Mouse (Mus musculus) urinary bladder, postnatal 36 days (tissue): Measurements from ENCODE around the gene Cyp17a1.

Experiments
- DNase-seq, 2 experiments: peaks; one replicate each; pipeline ENCODE4 v3.0.0; 2022; ENCODE audit warnings: low spot score in 2 of 2, mixed read lengths in 1 of 2

Gene Cyp17a1

DNA sequence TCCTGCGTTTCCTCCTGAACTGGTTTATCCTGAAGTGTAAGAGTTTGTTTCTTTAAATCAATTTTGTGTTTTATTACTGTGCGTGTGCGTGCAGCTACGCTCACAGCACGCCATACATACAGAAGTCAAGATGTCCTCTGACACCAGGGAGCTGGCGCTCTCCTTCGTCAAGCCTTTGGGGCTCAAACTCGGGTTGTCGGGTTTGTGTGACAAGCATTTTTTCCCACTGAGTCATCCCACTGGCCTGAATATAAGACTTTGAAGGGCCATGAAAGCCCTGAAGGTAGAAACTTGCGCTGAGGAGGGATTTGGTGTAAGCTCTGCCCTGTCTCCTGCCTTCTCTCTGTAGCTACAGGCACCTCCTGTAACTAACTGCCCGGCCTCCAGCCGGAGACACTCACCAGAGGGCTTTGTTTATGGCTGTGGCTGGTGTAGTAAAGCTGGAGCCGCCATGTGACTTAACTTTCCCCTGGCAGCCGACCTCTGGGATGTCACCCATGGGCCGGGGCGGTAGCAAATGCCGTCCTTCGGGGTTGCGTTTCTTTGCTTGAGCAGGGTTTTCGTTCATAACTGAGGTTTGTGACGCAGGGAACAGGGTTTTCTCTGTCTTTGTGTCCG lies 30.7 kb downstream of the Cyp17a1 start:
- no peak for DNase-seq

DNA sequence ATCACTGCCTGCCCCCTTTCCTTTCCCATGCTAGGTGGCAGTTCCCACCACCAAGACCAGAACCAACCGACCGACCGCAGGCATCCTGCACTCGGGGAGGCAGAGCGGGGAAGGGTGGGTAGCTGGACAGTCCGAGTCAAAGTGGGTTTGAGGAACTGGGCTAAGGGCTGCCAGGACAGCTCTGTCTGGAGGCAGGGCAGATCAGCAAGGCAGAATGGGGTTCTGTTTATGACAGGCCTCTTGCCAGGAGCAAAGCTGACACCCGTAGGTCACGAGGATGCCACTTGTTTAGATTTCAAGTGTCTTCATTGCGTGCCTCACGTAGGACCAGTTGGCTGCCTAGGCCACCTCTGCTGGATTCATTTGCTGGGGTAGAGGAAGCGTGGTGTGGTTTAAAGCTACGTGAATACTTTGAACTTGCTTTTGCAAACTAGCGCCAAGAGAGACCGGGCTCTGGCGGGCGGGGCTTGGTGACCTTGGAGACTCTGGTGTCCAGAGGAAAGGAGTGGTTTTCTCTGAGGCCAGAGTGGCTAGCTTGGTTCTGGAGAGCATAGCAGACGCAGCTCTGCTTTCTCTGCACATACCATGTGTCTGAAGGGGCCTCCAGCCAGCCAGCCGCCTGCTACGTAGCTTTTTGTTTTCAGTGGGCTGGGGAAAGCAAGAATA lies 31.4 kb downstream of the Cyp17a1 start:
- peak; percentile 52 to 69 for DNase-seq

DNA sequence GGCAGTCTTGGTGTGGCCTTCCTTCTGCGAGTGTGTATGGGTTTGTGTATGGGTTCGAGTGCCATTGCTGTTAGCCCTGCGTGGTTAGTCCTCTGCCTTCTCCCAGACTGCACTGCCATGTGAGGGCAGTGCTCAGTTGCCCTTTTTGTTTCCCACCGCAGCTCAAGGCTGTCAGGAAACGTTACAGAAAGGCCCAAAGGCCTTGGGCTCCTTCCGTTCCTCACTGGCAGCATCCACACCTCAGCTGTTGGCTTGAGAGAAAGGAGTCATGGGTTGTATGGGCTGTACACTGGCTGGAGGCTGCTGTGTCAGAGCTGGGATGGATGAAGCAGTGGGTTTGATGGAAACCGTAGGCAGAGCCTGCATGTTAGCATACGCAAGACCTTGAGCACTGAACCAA lies 32.2 kb downstream of the Cyp17a1 start:
- no peak for DNase-seq

DNA sequence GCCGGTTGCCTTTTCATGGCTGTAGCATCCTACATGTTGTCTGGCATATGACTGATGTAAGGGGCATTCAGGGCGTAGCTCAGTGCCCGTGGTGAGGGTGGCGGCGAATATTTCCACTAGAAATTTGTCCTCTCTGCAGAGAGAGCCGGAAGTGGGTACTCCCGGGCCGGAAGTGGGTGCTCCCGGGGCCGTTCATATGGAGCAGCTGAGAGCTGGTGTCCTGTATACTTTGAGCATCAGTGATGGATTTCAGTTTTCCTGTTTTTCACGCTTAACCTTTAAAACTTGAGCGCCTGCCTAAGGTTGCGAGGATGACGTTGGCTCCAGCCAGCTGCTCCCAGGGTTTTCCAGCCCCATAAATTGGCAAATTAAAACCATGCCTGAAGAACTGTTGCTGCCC lies 33.5 kb downstream of the Cyp17a1 start:
- no peak for DNase-seq

DNA sequence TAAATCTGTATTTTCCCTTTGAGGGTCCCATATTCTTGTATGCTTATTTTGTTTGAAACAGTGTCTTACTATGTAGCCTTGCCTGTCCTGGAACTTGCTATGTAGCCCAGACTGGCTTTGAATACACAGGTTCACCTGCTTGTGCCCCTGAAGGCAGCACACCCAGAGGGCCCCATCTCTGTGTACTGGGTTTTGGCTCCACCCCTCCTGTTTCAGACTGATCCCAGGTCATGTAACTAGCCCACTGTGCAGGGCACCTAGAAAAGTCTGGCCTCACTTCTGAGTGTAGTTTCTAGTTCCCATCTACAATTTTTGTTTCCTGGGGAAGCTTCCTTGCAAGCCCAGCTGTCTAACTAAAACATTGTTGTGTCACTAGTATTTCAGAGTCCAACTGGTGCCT lies 33.9 kb downstream of the Cyp17a1 start:
- DNase-seq = no peak

DNA sequence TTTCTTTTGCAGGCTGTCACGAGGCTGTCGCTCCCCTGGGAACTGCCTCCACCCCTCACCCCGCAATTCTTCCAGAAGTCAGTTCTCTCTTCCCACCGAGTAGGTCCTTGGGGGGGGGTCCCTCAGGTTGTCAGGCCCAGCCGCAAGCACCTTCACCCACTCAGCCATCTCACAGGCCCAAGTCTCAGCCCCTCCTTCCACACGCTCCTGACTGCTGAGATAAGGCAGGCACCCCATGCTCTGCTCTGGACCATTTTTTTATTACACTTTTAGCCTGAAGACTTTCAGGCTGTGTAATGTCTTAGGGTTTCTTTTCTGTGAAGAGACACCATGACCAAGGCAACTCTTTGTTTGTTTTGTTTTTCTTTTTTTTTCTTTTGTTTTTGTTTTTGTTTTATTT lies 35.4 kb downstream of the Cyp17a1 start:
- no peak for DNase-seq

DNA sequence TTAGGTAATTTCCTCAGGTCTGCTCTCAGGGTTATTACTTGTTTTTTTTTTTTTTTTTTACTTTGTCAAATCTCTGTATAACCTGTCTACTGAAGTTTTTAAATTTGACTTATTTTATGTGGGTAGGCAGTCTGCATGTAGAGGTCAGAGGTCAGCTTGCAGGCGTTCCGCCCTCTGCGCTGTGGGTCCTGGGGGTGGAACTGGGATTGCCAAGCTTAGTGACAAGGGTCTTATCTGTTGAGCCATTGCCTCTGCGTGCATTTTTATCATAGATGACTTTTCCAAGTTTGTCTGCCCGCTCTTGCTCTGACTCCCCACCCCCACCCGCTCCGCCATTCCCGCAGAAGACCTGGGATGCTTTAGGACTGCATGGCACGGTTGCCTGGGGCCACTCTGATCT lies 37.2 kb downstream of the Cyp17a1 start:
- DNase-seq = no peak

DNA sequence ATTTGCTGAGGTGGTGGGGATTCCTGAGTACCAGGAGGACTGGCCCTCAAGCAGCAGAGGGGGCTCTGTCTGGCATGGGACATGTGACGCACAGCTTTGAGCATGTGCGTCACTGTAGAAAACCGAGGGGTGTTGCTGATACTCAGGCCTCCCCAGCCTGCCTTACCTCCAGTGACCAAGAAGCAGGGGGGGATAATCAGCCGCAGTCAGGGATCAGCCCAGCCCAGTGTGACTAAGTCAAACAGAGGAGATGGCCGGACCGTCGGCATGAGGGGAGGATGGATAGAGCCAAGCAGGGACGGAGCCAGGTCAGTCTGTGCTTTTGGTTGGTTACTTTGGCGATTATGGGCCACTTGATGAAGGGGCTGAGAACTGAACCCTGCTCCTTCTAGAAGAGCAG lies 41.3 kb downstream of the Cyp17a1 start:
- DNase-seq = no peak

DNA sequence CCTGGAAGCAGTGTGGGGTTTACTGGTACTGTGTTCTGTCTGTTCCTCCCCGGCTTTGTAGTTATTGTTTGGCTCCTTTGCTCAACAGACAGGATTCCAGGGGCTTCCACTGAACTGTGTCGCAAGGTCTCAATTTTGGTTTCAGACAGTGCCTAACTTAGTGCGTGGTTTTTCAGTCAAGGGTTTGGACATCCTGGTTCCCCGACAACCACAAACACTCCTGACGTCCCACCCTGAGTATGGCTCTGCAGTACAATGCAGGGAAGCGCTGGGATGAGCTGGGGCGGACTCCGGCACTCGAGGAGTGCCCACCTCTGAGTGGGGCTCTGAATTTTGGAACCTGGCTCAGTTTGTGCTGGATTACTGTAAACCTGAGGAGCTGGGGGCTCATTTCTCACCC lies 43.2 kb downstream of the Cyp17a1 start:
- DNase-seq = no peak

DNA sequence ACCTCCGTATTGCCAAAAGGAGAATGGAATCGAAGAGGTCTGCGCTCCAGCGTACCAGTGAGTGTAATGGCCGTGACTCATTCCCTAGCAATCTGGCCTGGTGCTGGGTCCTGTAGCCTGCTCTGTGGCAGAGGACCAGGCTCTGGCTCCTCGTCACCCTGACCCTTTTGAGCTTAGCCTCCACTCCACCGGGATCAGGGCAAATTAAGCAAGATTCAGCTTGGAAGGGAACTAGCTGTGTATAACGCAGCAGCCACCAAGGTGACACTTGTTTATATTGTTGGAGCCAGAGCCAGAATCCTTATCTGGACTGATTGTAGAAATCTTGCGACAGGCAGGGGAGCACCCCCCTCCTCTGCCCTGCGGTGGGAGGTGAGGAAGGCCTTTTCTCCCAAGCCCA lies 44.6 kb downstream of the Cyp17a1 start:
- DNase-seq = peak in 1 of 2 experiments; percentile 53

DNA sequence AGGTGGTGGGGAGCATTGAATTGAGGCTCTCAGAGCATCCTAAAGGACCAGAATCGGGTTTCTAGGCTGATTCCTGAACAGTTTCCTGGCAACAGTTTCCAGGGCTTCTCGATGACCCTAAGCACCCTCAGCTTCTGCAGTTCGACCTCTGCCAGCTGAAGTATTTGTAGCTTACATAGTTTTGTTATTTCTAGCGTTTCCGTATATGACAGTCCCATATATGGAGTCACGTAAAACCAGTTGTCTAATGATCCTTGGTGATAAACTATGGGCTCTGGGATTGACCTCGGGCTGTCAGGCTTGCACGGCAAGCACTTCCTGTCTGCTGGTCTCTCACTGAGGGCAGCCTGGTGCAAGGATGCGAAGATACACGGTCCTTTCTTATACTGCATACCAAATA lies 47.5 kb downstream of the Cyp17a1 start:
- DNase-seq = no peak

DNA sequence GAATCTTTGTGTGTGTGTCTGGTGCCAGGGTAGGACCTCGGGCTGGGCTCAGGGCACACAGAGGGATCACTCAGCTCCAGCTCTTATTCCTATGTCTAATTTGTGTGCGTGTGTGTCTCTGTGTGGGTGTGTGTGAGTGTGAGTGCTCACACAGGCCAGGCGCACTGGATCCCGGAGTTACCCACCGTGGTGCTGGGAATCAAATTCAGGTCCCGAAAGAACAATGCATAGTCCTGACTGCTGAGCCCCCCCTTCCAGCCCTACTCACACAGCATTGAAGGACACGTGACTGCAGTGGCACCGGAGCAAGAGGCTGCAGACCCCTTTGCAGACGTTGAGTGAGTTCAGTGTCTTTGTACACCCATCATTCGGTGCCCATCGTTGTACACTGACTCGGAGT lies 48.0 kb downstream of the Cyp17a1 start:
- no peak for DNase-seq

DNA sequence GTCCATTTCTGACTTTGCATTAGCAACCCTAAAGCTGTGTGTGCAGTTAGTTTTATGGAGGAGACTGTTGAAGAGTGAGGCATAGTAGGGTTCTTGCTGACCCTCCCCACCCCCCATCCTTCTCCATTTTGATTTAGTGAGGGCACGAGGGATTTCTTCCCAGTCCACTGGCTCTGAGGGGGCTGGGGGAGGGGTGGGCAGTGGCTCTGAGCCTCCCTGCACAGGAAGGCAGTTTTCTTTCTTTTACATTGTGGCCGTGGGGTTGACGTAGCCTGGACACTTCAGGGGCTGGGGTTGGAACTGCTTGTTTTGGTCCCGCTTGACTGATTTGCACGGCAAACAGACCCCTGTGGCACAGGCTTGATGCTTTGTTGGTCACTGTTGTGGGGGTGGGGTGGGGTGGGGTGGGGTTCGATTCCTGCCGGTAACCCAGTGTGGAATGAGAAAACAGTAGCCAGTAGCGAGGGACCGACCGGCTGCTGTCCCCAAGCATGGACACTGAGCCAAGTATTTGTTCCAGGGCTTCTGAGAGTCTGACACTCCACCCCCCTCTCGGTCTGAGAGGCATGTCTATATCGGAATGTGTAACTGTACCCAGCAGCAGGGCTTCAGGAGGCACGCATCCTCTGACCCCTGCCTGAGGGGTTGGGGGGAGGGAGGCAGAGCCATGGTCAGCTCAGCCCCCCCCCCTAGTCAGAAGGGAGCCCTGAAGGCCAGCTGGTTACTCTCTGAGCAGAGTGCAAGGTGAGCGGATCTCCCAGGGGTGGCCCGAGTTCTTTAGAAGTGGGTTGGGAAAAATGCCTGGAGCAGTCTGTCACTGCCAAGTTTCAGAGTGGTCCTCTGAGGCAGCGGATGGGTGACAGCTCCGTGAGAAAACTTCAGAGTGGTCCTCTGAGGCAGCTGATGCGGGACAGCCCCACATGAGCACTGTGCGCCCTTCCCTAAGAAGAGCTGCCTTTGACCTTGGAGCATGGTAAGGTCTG lies 48.9 kb downstream of the Cyp17a1 start:
- DNase-seq = no peak

DNA sequence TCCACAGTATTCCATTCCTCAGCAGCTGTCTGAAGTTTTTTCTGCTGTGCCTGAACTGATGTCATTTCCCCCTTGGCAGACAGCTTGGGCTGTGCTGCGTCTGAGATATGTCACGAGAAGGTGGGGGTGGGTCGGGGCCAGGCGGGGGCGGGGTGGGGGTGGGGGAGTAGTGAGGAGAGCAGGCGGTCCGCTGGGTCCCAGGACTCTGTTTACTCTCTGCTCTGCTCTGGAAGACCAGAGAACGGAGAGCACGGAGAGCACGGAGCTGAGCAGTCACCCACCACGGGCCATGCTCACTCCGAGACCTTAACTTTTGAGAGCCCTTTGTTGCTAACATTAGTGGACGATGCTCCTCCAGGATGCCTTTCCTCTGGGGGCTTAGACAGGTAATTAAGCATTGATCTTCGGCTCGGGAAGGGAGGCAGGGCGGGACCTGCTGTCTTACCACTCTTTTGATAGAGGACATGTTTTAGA lies 49.7 kb downstream of the Cyp17a1 start:
- DNase-seq = no peak

DNA sequence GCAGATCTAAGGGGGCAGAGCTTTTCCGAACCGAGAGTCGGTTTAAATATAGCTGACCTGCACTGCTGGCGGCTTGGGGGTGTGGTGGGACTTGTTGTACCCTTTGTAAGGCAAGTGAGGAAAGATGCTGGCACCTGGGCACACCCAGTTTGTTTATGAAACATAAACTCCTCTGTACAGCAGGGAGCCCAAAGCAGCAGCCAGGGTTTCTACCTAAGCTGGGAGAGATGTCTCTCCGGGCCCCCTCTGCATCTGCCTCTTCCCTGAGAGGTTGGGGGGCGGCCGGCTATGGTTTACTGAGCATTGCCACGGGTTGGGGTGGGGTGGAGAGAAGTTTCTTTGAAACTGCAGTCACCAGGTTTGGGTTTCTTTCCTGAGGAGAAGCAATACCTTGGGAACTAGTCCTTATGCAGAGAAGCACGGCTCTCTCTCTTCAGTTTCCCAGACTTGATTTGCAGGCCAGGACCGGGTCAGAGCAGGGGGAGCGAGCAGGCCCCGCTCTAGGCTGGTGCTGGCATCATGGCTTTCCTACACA lies 50.2 kb downstream of the Cyp17a1 start:
- no peak for DNase-seq

DNA sequence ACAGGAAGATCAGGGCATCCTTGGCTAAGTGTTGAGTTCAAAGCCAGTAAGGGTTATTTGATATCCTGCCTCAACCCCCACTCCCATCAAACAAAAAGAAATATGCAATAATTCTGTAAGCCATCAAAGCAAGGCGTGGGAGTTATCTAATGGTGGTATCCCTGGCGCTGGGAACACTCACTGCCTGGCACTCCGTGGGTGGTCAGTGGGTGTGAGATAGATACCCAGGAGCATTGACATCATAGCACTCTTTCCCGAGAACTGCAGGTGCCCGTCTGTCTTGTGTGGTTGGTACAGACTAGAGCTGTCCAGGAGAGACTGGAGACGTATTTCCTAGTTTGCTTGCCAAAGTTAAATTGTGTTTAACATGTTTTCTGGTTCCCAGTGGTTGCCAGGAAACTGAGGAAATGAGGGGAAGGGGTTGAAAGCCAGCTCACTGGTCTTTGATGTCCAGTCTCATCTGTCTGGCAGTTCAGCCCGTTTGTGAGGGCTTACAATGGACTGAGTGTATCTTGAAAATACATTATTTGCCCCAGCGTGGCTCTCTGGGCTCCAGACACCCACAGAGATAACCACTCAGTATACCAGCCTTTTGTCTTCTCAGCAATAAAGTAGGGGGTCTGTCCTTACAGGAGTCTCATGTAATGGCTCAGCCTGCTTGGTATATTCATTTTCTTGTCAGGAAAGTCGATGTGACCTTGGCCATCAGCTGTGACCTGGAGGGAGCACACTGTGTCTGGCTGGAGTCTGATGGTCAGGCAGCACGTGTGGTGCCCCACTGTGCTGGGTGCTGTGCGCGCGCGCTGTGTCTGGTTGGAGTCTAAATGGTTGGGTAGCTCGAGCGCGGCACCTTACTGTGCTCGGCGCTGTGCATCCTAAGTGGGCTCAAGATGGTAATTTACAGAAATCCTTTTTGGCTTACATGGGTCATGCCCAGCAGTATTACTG lies 51.5 kb downstream of the Cyp17a1 start:
- DNase-seq = no peak

DNA sequence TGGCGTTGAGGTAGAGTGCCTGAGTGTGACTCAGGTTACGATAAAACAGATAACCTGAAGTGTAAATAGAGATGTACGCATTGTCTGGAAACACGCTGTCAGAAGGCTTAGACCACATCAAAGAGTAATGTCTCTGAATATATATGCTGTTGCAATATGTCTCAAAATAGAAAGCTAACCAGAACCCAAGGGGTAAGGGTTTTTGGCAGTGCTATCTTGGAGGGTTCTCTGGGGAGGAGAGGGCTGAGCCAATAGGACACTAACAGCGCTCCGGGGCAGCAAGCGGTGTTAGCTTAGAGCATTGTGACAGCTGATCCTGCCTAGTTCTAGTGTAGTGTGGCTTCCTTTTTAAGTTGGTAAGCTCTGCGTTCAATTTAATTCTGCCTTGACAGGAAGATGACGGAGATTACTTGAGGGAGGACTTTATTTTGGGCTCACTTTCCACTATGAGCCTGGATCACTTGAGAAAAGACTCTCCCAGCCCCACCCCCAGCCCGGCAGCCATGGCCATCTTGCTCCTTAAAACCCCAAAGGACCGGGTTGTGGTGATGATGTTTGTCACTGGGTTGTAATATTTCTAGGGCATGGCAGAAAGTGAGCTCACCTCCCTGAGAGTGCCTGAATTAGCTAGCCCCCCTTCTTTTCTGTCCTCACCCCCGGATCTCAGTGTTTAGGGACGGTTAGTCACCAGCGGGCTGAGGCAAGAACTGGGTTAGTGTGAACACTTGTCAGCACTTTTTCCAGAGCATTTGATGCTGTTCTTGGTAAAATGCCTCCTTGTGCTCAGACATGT lies 52.8 kb downstream of the Cyp17a1 start:
- no peak for DNase-seq

DNA sequence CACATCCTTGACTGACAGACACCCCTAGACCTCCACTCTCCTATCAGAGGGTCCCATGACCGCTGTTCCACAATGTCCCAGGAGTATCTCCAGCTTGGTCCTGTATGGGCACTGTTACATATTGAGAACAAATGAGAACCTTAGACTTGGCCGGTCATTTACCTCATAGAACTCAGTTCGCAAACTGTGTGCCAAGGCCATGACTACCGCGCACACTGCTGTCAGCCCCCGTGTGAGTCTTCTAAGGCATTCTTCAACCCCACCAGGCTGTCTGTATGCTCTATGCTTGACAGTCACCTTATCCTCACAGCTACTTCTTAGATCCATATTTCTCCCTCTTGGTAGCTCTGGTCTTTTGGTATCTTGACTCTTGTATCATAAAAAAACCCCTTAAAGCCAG lies 53.5 kb downstream of the Cyp17a1 start:
- no peak for DNase-seq

DNA sequence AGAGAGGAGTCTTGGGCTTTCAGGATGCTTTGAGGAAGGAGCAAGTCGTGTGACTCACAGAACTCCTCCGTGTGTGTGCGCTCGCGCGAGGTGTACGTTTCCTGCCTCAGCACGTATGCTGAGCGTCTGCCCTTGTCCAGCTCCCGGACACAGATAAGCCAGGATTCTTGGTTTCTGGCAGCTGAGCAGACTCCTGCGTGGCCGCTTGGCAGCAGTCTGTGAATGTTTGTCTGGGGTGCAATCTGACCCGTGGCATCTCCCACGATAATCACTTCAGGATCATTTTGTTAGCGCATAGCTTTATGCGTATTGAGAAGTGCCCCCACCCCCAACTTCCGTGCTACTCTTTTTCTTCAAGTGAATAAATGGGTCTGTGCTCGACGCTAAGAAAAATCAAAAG lies 54.0 kb downstream of the Cyp17a1 start:
- DNase-seq = peak in 1 of 2 experiments; percentile 52

DNA sequence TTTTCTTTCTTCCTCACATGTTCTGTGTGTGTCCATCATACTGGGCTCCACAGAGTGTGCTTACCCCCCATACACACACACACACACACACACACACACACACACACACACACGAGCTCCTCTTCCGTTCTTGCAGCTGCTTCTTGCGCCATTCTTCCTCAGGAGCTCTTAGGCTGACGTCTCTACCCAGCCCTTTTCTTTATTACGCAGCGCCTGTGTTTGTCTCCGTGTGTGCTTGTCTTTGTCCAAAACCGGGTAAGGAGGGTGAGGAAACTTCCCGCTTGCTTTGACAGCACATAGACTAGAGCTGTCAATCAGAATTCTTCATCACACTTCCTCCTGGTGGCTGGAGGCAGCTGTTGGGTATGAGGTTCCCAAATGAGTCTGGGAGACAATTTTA lies 54.6 kb downstream of the Cyp17a1 start:
- no peak for DNase-seq
